Mouse (Mus musculus) MEL (cell line): ENCODE measurements around the gene Shcbp1. TPM values are rescaled to one million over a fixed set of nuclear protein-coding genes. Genes with fewer than 3 reads are reported as not detected.
A peak's percentile ranks its signal among the peaks of the same experiment; 100 is the strongest.

ENCODE experiments used
- DNase-seq: peaks from one replicate; pipeline ENCODE4 v3.0.0; 2011; ENCODE audit warnings: low read depth, low spot score
- H3K27ac ChIP-seq: 2 replicates; pipeline ENCODE4 v1.5.1; 2012; ENCODE audit warnings: low read depth, mild to moderate bottlenecking, control low read depth, low read length, moderate library complexity; ENCODE audit not compliant: control insufficient read depth
- H3K27me3 ChIP-seq, 2 experiments: fragments of 150-350 bp in 1 of 2; sonication (generic) in 1 of 2; 2 replicates each; pipeline ENCODE4 v1.6.1; 2012; ENCODE audit warnings: low read length in 2 of 2, mild to moderate bottlenecking in 2 of 2, improper control_type of control experiment in 1 of 2, moderate library complexity in 1 of 2; ENCODE audit not compliant: insufficient read depth in 2 of 2, control insufficient read depth in 1 of 2
- H3K36me3 ChIP-seq, 2 experiments: 2 replicates each; pipeline ENCODE4 v1.6.1; 2012 to 2014; ENCODE audit warnings: low read length in 2 of 2, improper control_type of control experiment in 1 of 2, inconsistent platforms in 1 of 2, mild to moderate bottlenecking in 1 of 2; ENCODE audit not compliant: insufficient read depth in 2 of 2, control insufficient read depth in 1 of 2
- H3K4me1 ChIP-seq, 2 experiments: fragments of 150-350 bp in 1 of 2; sonication (generic) in 1 of 2; 2 replicates each; pipeline ENCODE4 v1.6.1; 2012; ENCODE audit warnings: low read length in 2 of 2, improper control_type of control experiment in 1 of 2, mild to moderate bottlenecking in 1 of 2; ENCODE audit not compliant: insufficient read depth in 2 of 2, control insufficient read depth in 1 of 2
- H3K4me3 ChIP-seq, 2 experiments: fragments of 150-350 bp in 1 of 2; sonication (generic) in 1 of 2; 2 replicates each; pipeline ENCODE4 v1.5.1; 2012; ENCODE audit warnings: low read depth in 2 of 2, low read length in 2 of 2, mild to moderate bottlenecking in 2 of 2, moderate library complexity in 2 of 2, control low read depth in 1 of 2, improper control_type of control experiment in 1 of 2; ENCODE audit not compliant: control insufficient read depth in 1 of 2, insufficient read depth in 1 of 2
- H3K79me2 ChIP-seq: 2 replicates; pipeline ENCODE4 v1.6.1; 2012; ENCODE audit warnings: mild to moderate bottlenecking, low read length, moderate library complexity; ENCODE audit not compliant: control insufficient read depth, poor library complexity, insufficient read depth
- H3K9ac ChIP-seq: 2 replicates; pipeline ENCODE4 v1.6.1; 2012; ENCODE audit warnings: low read depth, mild to moderate bottlenecking, control low read depth, low read length, moderate library complexity; ENCODE audit not compliant: control insufficient read depth, poor library complexity, severe bottlenecking
- H3K9me3 ChIP-seq: fragments of 150-350 bp; sonication (generic); replicated peaks from 2 replicates; pipeline ENCODE4 v1.6.1; 2012; ENCODE audit warnings: mild to moderate bottlenecking, low read length, improper control_type of control experiment, moderate library complexity; ENCODE audit not compliant: insufficient read depth
- BHLHE40 ChIP-seq: IDR thresholded peaks from 2 replicates; pipeline ENCODE4 v1.6.1; 2012; ENCODE audit warnings: low read depth, mild to moderate bottlenecking, inconsistent platforms, low read length, improper control_type of control experiment, borderline replicate concordance
- CHD2 ChIP-seq: IDR thresholded peaks from 2 replicates; pipeline ENCODE4 v1.6.1; 2011; ENCODE audit warnings: low read length, improper control_type of control experiment
- CTCF ChIP-seq, 3 experiments: IDR thresholded peaks in 2 of 3; conservative IDR thresholded peaks in 1 of 3; 2 replicates each; pipeline ENCODE4 v1.5.1; 2011 to 2012; ENCODE audit warnings: low read length in 3 of 3, low read depth in 2 of 3, mild to moderate bottlenecking in 2 of 3, improper control_type of control experiment in 1 of 3, inconsistent platforms in 1 of 3, mixed read lengths in 1 of 3, moderate library complexity in 1 of 3; ENCODE audit not compliant: control insufficient read depth in 1 of 3, insufficient read depth in 1 of 3, poor library complexity in 1 of 3, severe bottlenecking in 1 of 3
- E2F4 ChIP-seq: IDR thresholded peaks from 2 replicates; pipeline ENCODE4 v1.6.1; 2011; ENCODE audit warnings: low read depth, low read length, improper control_type of control experiment, borderline replicate concordance
- ELF1 ChIP-seq: IDR thresholded peaks from 2 replicates; pipeline ENCODE4 v1.6.1; 2014; ENCODE audit warnings: low read depth, mild to moderate bottlenecking, inconsistent platforms, low read length, improper control_type of control experiment, moderate library complexity
- EP300 ChIP-seq, 2 experiments: IDR thresholded peaks; 2 replicates each; pipeline ENCODE4 v1.6.1; 2011; ENCODE audit warnings: improper control_type of control experiment in 2 of 2, low read length in 2 of 2, low read depth in 1 of 2, mild to moderate bottlenecking in 1 of 2
- ETS1 ChIP-seq: IDR thresholded peaks from 2 replicates; pipeline ENCODE4 v1.6.1; 2012; ENCODE audit warnings: low read depth, mild to moderate bottlenecking, inconsistent platforms, low read length, improper control_type of control experiment, moderate library complexity
- GABPA ChIP-seq: IDR thresholded peaks from 2 replicates; pipeline ENCODE4 v1.6.1; 2012; ENCODE audit warnings: low read depth, mild to moderate bottlenecking, inconsistent platforms, low read length, improper control_type of control experiment, moderate library complexity
- HCFC1 ChIP-seq: IDR thresholded peaks from 2 replicates; pipeline ENCODE4 v1.6.1; 2012; ENCODE audit warnings: low read depth, mild to moderate bottlenecking, inconsistent platforms, low read length, improper control_type of control experiment, moderate library complexity
- MAFK ChIP-seq: IDR thresholded peaks from 2 replicates; pipeline ENCODE4 v1.6.1; 2011; ENCODE audit warnings: low read depth, mild to moderate bottlenecking, low read length, improper control_type of control experiment, borderline replicate concordance
- MAX ChIP-seq: IDR thresholded peaks from 2 replicates; pipeline ENCODE4 v1.6.1; 2011; ENCODE audit warnings: low read length, improper control_type of control experiment
- MYC ChIP-seq: IDR thresholded peaks from 2 replicates; pipeline ENCODE4 v1.6.1; 2011; ENCODE audit warnings: low read depth, mild to moderate bottlenecking, low read length, improper control_type of control experiment, moderate library complexity
- NELFE ChIP-seq: IDR thresholded peaks from 2 replicates; pipeline ENCODE4 v1.6.1; 2011; ENCODE audit warnings: low read depth, low read length, improper control_type of control experiment
- NRF1 ChIP-seq: IDR thresholded peaks from 2 replicates; pipeline ENCODE4 v1.6.1; 2014; ENCODE audit warnings: low read depth, mild to moderate bottlenecking, inconsistent platforms, low read length, improper control_type of control experiment, moderate library complexity; ENCODE audit not compliant: poor library complexity, insufficient read depth, severe bottlenecking
- POLR2AphosphoS5 ChIP-seq: IDR thresholded peaks from 2 replicates; pipeline ENCODE4 v1.6.1; 2012; ENCODE audit warnings: low read depth, borderline replicate concordance, mild to moderate bottlenecking, inconsistent platforms, low read length, moderate library complexity, mixed read lengths
- RAD21 ChIP-seq: IDR thresholded peaks from 2 replicates; pipeline ENCODE4 v1.6.1; 2011; ENCODE audit warnings: mild to moderate bottlenecking, low read depth, low read length, improper control_type of control experiment
- RCOR1 ChIP-seq: IDR thresholded peaks from 2 replicates; pipeline ENCODE4 v1.6.1; 2012; ENCODE audit warnings: low read depth, mild to moderate bottlenecking, inconsistent platforms, low read length, improper control_type of control experiment
- SIN3A ChIP-seq: IDR thresholded peaks from 2 replicates; pipeline ENCODE4 v1.6.1; 2012; ENCODE audit warnings: low read length, improper control_type of control experiment, inconsistent platforms
- SMC3 ChIP-seq: IDR thresholded peaks from 2 replicates; pipeline ENCODE4 v1.6.1; 2011; ENCODE audit warnings: low read depth, low read length, improper control_type of control experiment
- TBP ChIP-seq: IDR thresholded peaks from 2 replicates; pipeline ENCODE4 v1.8.0; 2011; ENCODE audit warnings: low read depth, low read length, improper control_type of control experiment
- TCF12 ChIP-seq: IDR thresholded peaks from 2 replicates; pipeline ENCODE4 v1.6.1; 2014; ENCODE audit warnings: low read depth, mild to moderate bottlenecking, inconsistent platforms, low read length, improper control_type of control experiment, moderate library complexity
- USF2 ChIP-seq, 2 experiments: IDR thresholded peaks; 2 replicates each; pipeline ENCODE4 v1.6.1; 2011 to 2012; ENCODE audit warnings: improper control_type of control experiment in 2 of 2, low read length in 2 of 2, borderline replicate concordance in 1 of 2, inconsistent platforms in 1 of 2, low read depth in 1 of 2, mild to moderate bottlenecking in 1 of 2; ENCODE audit not compliant: insufficient read depth in 1 of 2
- ZMIZ1 ChIP-seq: IDR thresholded peaks from 2 replicates; pipeline ENCODE4 v1.6.1; 2012; ENCODE audit warnings: low read depth, mild to moderate bottlenecking, inconsistent platforms, low read length, improper control_type of control experiment, moderate library complexity
- polyA plus RNA-seq, 2 experiments: library from polyadenylated mRNA; stranded (reverse) in 1 of 2; unstranded in 1 of 2; fragments of >175 nt in 1 of 2; fragments of >200 nt in 1 of 2; gene quantifications; 2 replicates each; pipeline versions ENCODE4 v1.2.1 to v1.2.4; 2012; ENCODE audit warnings: low replicate concordance in 2 of 2, low read depth in 1 of 2; ENCODE audit not compliant: insufficient read length in 2 of 2, insufficient read depth in 1 of 2, missing spikeins in 1 of 2
- total RNA-seq: library from RNA; depleted of rRNA; stranded (reverse); fragments of 300-350 nt; gene quantifications from 2 replicates; pipeline ENCODE4 v1.2.3, GENCODE M21; 2012

Shcbp1 gene
- total and polyA plus RNA-seq, 3 experiments: 19.2 to 55.9 (median 19.7) TPM

- no peak for TF ChIP-seq POLR2AphosphoS5
- peak; percentile 89 for TF ChIP-seq HCFC1
- no peak for TF ChIP-seq CHD2
- no peak for TF ChIP-seq TCF12
- peak; percentile 79 for TF ChIP-seq TBP
- TF ChIP-seq, all 39 proteins: peak for 13
These were observed at the start of gene Shcbp1 (continued) for GRCm38 (mm10) chr8:4779254-4780055.

GRCm38 (mm10) chr8:4808831-4809230, 29.5 kb upstream of the Shcbp1 start:
- H3K36me3 ChIP-seq: no peaks in the 10 kb centered on the region
- H3K27ac ChIP-seq: no peak overlapping the region
- H3K27me3 ChIP-seq: no peaks in the 10 kb centered on the region
- no peak overlapping the region for H3K9ac ChIP-seq
- H3K79me2 ChIP-seq: no peaks in the 10 kb centered on the region
- no peak for DNase-seq
- H3K4me1 ChIP-seq: no peaks in the 10 kb centered on the region
- TF ChIP-seq MAX: no peak
- no peak for TF ChIP-seq SIN3A
- TF ChIP-seq NRF1: no peak
- no peak for TF ChIP-seq MYC
- TF ChIP-seq SMC3: no peak
- TF ChIP-seq EP300 (IDR thresholded peaks at IDR 0.05; ENCODE audit: low read depth in 1 of 2, low read length in 2 of 2): no peak
- TF ChIP-seq BHLHE40: no peak
- TF ChIP-seq MAFK: no peak
- TF ChIP-seq ZMIZ1: no peak
- TF ChIP-seq USF2 (IDR thresholded peaks at IDR 0.05; ENCODE audit: borderline replicate concordance in 1 of 2, insufficient read depth in 1 of 2, low read depth in 1 of 2, low read length in 2 of 2): no peak
- no peak for TF ChIP-seq NELFE
- no peak for TF ChIP-seq RCOR1
- TF ChIP-seq E2F4: no peak
- TF ChIP-seq HCFC1: no peak
- TF ChIP-seq GABPA: no peak
- no peak for TF ChIP-seq ETS1
- TF ChIP-seq CTCF (IDR thresholded peaks at IDR 0.05 in 2 of 3, conservative IDR thresholded peaks at IDR 0.05 in 1 of 3; ENCODE audit: control insufficient read depth in 1 of 3, insufficient read depth in 1 of 3, low read depth in 2 of 3, low read length in 3 of 3, poor library complexity in 1 of 3, severe bottlenecking in 1 of 3): no peak
- no peak for TF ChIP-seq TBP
- no peak for TF ChIP-seq ELF1
- TF ChIP-seq RAD21: no peak
- no peaks in the 10 kb centered on the region for H3K9me3 ChIP-seq
- no peak overlapping the region for H3K4me3 ChIP-seq
